Mouse (Mus musculus) heart, postnatal 0 days (tissue): ENCODE measurements at regions not wholly inside any gene's neighbourhood (a gene's known extent, or its start where the extent isn't known, plus 50 kb on each side); places are given as distances from the start of the nearest gene placed in this dataset.

Source experiments
- ATAC-seq: fragments of 200-750 bp; cut with Nextera tagmentation; 2 replicates; pipeline ENCODE4 v1.8.0; 2017; ENCODE audit warnings: low read depth, moderate number of reproducible peaks, moderate library complexity; ENCODE audit not compliant: insufficient read depth
- DNase-seq: peaks from one replicate; pipeline ENCODE4 v3.0.0-alpha.2; 2016; ENCODE audit warnings: low spot score
- H3K27ac ChIP-seq: fragments of 300-500 bp; sonication (generic); 2 replicates; pipeline ENCODE4 v1.5.1; 2014; ENCODE audit warnings: low read depth, mild to moderate bottlenecking
- H3K27me3 ChIP-seq: fragments of 300-500 bp; sonication (generic); 2 replicates; pipeline ENCODE4 v1.6.1; 2014; ENCODE audit warnings: low read length, mixed read lengths; ENCODE audit not compliant: control insufficient read depth, insufficient read depth
- H3K36me3 ChIP-seq: fragments of 300-500 bp; sonication (generic); replicated peaks from 2 replicates; pipeline ENCODE4 v1.6.1; 2014; ENCODE audit warnings: low read length, mixed read lengths; ENCODE audit not compliant: control insufficient read depth, insufficient read depth
- H3K4me1 ChIP-seq: fragments of 300-500 bp; sonication (generic); 2 replicates; pipeline ENCODE4 v1.6.1; 2014; ENCODE audit warnings: antibody characterized with exemption; ENCODE audit not compliant: control insufficient read depth, insufficient read depth
- H3K4me2 ChIP-seq: fragments of 300-500 bp; sonication (generic); 2 replicates; pipeline ENCODE4 v1.6.1; 2014; ENCODE audit warnings: low read depth, mild to moderate bottlenecking, low read length, moderate library complexity
- H3K4me3 ChIP-seq: fragments of 300-500 bp; sonication (generic); 2 replicates; pipeline ENCODE4 v1.5.1; 2014; ENCODE audit warnings: low read depth, low read length
- H3K9ac ChIP-seq: fragments of 300-500 bp; sonication (generic); replicated peaks from 2 replicates; pipeline ENCODE4 v1.6.1; 2014; ENCODE audit warnings: low read depth, low read length, mixed read lengths
- H3K9me3 ChIP-seq: fragments of 300-500 bp; sonication (generic); replicated peaks from 2 replicates; pipeline ENCODE4 v1.6.1; 2016; ENCODE audit warnings: low read length; ENCODE audit not compliant: control insufficient read depth
- CTCF ChIP-seq: IDR thresholded peaks from 2 replicates; pipeline ENCODE4 v1.5.1; 2016; ENCODE audit warnings: antibody characterized with exemption, control low read depth, low read depth
- EP300 ChIP-seq: IDR thresholded peaks from 2 replicates; pipeline ENCODE4 v1.6.1; 2016; ENCODE audit warnings: antibody characterized with exemption, low read depth
- WGBS: fragments of 180-500 bp; shearing (Covaris S2); extraction: QIAGEN DNeasy Blood & Tissue Kit; methylation state at CpG from one replicate; pipeline ENCODE4 v1.1.7; 2014; 5-methylcytosine and 5-hydroxymethylcytosine counted together

DNA sequence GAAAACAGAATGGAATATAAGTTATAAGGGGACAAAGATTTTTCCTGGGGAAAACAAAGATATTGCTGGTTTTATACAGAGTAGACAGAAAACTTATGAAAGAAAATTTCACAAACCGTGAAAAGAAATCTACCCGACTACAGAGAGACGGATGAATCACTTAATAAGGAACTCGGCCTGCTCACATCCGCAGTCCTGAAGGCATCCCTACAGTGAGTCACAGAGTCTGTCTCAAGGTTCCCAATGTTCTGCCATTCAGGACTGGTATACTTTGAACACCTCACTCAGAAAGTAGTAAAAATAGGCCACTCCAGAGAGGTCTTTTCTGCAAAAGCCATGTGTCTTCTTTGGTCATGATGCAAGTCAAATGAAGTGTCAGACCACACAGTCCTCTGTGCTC is 463.5 kb downstream of the Sorl1 start:
- no peaks in the 10 kb centered on the region for H3K27me3 ChIP-seq
- ATAC-seq (no peak), DNase-seq (no peak)
- no peak overlapping the region for H3K9ac ChIP-seq
- H3K27ac ChIP-seq = no peak overlapping the region
- no peaks in the 10 kb centered on the region for H3K36me3 ChIP-seq
- WGBS = 95% methylated on average over 5 of the region's 5 CpGs
- no peak overlapping the region for H3K4me3 ChIP-seq
- no peaks in the 10 kb centered on the region for H3K4me1 ChIP-seq
- no peaks in the 10 kb centered on the region for H3K9me3 ChIP-seq
- H3K4me2 ChIP-seq = no peak overlapping the region
- TF ChIP-seq EP300 (no peak), CTCF (no peak)

DNA sequence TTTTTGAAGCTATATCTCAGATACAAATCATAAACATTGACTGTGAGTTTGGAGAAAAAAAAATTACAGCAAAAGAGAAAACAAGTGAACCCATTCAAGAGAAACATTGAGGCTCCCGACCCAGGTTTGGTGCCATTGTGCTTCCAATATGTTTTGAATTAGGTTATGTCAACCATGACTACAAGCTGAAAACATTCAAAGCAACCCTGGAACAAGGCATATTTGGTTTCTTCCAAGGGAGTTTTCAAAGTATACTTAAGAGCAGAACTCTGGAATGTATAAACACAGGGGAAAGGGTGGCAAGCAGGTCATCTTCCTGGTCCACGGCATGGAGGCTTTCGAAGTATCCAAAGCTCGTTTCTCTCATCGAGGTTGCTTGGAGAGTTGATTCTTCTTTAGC is 464.1 kb downstream of the Sorl1 start:
- Histone ChIP-seq H3K27ac (no peak overlapping the region), H3K9me3 (no peaks in the 10 kb centered on the region), H3K36me3 (no peaks in the 10 kb centered on the region), H3K4me1 (no peaks in the 10 kb centered on the region), H3K4me2 (no peak overlapping the region), H3K9ac (no peak overlapping the region), H3K4me3 (no peak overlapping the region), H3K27me3 (no peaks in the 10 kb centered on the region)
- DNase-seq = no peak
- 83% methylated on average over 5 of the region's 5 CpGs for WGBS
- TF ChIP-seq EP300 = no peak
- no peak for TF ChIP-seq CTCF
- ATAC-seq = no peak

DNA sequence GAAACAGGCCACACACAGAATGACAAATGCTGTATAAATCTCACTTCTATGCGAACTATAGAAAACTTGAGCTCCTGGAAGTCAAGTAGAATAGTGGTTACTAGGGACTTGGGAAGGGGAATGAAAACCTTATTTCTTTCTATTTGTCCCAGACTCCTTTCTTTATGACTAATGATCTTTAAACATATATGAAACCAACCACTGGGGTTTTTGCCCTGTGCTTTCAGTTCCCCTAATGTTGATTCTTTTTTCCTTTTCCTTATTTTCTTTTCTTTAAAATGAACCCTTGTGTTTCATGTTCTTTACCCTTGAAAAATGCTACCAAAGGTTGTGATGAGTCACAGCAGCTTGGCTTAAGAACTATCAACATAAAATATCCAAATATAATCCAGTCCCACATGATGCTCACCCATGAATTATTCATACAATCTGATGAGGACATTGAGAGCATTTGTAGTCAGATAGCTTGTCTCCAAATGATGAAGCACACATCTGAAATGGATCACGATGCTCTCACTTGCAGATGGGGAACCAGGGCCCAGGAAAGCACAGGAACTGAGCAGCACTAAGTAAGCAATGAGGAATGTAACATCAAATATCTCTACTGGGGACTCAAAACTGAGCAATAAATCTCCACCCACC is 470.2 kb upstream of the Ubash3b start:
- Histone ChIP-seq H3K4me3 (no peak overlapping the region), H3K27me3 (no peaks in the 10 kb centered on the region), H3K4me1 (no peaks in the 10 kb centered on the region), H3K9me3 (no peaks in the 10 kb centered on the region), H3K9ac (no peak overlapping the region), H3K4me2 (no peak overlapping the region), H3K36me3 (no peaks in the 10 kb centered on the region), H3K27ac (no peak overlapping the region)
- WGBS = 73% methylated on average over 2 of the region's 2 CpGs
- TF ChIP-seq CTCF (no peak), EP300 (no peak)
- ATAC-seq = no peak
- DNase-seq = no peak

DNA sequence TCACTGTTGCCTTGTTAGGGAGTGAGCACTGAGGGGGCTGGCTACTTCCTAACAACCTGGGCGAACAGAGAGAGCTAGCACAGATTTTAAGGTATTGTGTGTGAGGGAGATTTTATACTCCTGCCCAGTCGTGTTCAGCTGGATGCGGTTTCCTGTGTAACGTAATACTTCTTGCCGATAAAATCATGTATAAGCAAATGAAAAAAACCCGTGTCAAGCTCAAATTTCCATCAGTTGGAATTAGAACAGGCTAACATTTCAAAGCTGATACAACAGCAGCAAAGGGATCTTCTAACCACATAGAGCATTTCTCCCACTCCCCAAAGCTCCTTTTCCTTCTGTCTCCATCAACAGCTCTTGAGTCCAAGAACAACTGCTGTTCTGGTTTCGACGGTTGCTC is 459.8 kb upstream of the Ubash3b start:
- no peak for ATAC-seq

DNA sequence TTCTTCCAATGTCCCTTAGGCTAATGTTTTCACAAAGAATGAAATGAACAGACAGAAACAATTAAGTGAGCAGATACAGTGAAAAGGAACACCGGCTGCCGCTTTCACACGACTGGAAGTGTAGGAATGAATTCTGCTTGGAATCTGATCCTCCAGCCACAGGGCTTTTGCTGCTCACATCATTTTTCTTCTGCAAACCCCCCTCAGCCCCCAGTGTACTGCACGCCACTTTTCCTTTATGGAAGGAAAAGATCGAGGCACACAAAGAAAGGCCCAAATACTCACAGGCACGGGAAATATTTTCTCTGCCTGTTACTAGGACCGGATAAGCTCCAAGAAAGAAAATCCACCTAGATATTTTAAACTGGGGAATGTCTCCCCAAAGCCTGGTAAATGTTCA is 452.5 kb upstream of the Ubash3b start:
- DNase-seq = no peak
- Histone ChIP-seq H3K4me2 (no peak overlapping the region), H3K27ac (no peak overlapping the region), H3K9me3 (no peaks in the 10 kb centered on the region), H3K36me3 (no peaks in the 10 kb centered on the region), H3K27me3 (no peaks in the 10 kb centered on the region), H3K9ac (no peak overlapping the region), H3K4me3 (no peak overlapping the region), H3K4me1 (peaks cover 11% of the 10 kb centered on the region; the same call in 1 of the 2 replicates)
- TF ChIP-seq CTCF = no peak
- no peak for TF ChIP-seq EP300
- 67% methylated on average over 7 of the region's 7 CpGs for WGBS
- no peak for ATAC-seq

More for the DNA sequence above, 459.8 kb upstream of the Ubash3b start:
- H3K4me3 ChIP-seq = no peak overlapping the region
- H3K36me3 ChIP-seq = no peaks in the 10 kb centered on the region
- TF ChIP-seq EP300 = no peak
- TF ChIP-seq CTCF = no peak
- no peaks in the 10 kb centered on the region for H3K9me3 ChIP-seq
- WGBS = 56% methylated on average over 8 of the region's 8 CpGs
- H3K4me1 ChIP-seq = no peaks in the 10 kb centered on the region
- H3K27me3 ChIP-seq = no peaks in the 10 kb centered on the region
- no peak for DNase-seq
- no peak overlapping the region for H3K9ac ChIP-seq
- H3K27ac ChIP-seq = no peak overlapping the region
- no peak overlapping the region for H3K4me2 ChIP-seq
